Mouse (Mus musculus) lung, postnatal 4 days (tissue): ENCODE results near the gene Gm26661.

ENCODE experiments used
- DNase-seq, 2 experiments: peaks; one replicate each; pipeline ENCODE4 v3.0.0; 2021

Gene Gm26661

GRCm38 (mm10) chr14:7791532-7792159 is at the start of gene Gm26661:
Gene Gm26661, plus strand, starts transcription at chr14:7791587.
- DNase-seq = peak; percentile 75 to 89

- peak in 1 of 2 experiments; percentile 36 for DNase-seq
Observed at GRCm38 (mm10) chr14:7748944-7749763, 42.2 kb upstream of the Gm26661 start.

GRCm38 (mm10) chr14:7749764-7750089 is 41.7 kb upstream of the Gm26661 start:
- DNase-seq = peak in 1 of 2 experiments; percentile 9

GRCm38 (mm10) chr14:7765569-7766314 is 25.6 kb upstream of the Gm26661 start:
- peak; percentile 73 to 79 for DNase-seq

GRCm38 (mm10) chr14:7773714-7774389 is 17.5 kb upstream of the Gm26661 start:
- peak; percentile 68 to 85 for DNase-seq

GRCm38 (mm10) chr14:7786073-7786472 is 5.3 kb upstream of the Gm26661 start:
- no peak for DNase-seq

- DNase-seq = no peak
Observed at GRCm38 (mm10) chr14:7789266-7790030, 1.9 kb upstream of the Gm26661 start.

- no peak for DNase-seq
Observed at GRCm38 (mm10) chr14:7791061-7791531, 291 bp upstream of the Gm26661 start.

GRCm38 (mm10) chr14:7795961-7796360 is 4.6 kb downstream of the Gm26661 start:
- no peak for DNase-seq

GRCm38 (mm10) chr14:7800611-7801010 is 9.2 kb downstream of the Gm26661 start:
- DNase-seq = no peak

- DNase-seq = peak; percentile 28 to 48
Observed at GRCm38 (mm10) chr14:7801831-7802230, 10.4 kb downstream of the Gm26661 start.

GRCm38 (mm10) chr14:7803874-7804557 is 12.6 kb downstream of the Gm26661 start:
- DNase-seq = no peak

GRCm38 (mm10) chr14:7804558-7804905 is 13.1 kb downstream of the Gm26661 start:
- no peak for DNase-seq

- no peak for DNase-seq
Observed at GRCm38 (mm10) chr14:7807711-7808110, 16.3 kb downstream of the Gm26661 start.

- no peak for DNase-seq
Observed at GRCm38 (mm10) chr14:7808501-7808981, 17.2 kb downstream of the Gm26661 start.

GRCm38 (mm10) chr14:7809043-7809955 is 17.9 kb downstream of the Gm26661 start:
- DNase-seq = no peak

- DNase-seq = peak; percentile 95 to 98
Observed at GRCm38 (mm10) chr14:7817770-7818462, 26.5 kb downstream of the Gm26661 start, which contains the start of gene Flnb. Gene Flnb, plus strand, starts transcription at chr14:7817957.

- DNase-seq = peak in 1 of 2 experiments; percentile 22
Observed at GRCm38 (mm10) chr14:7818463-7819121, 27.2 kb downstream of the Gm26661 start.

- DNase-seq = peak; percentile 22 to 35
Observed at GRCm38 (mm10) chr14:7819446-7819845, 28.1 kb downstream of the Gm26661 start.
